Mouse (Mus musculus): Measurements from ENCODE around the gene Psmd12. TPM values are rescaled to one million over a fixed set of nuclear protein-coding genes. Genes with fewer than 3 reads are reported as not detected.

The Psmd12 gene
- polyA plus RNA-seq, 1 experiment from 2014 or later: 147 TPM

GRCm38 (mm10) chr11:107513047-107513446 lies 33.8 kb downstream of the Psmd12 start:
- no peak for ATAC-seq (ENCODE audit: insufficient number of reproducible peaks, insufficient read depth, low FRiP score, low read depth)
- Histone ChIP-seq H3K4me2 (ENCODE audit: low read length) (no peak overlapping the region), H3K27me3 (ENCODE audit: control insufficient read depth, insufficient read depth, low read length) (no peaks in the 10 kb centered on the region), H3K36me3 (ENCODE audit: control insufficient read depth, insufficient read depth, low read length) (no peaks in the 10 kb centered on the region), H3K9ac (ENCODE audit: low read length) (no peak overlapping the region), H3K4me3 (ENCODE audit: control insufficient read depth in 1 of 2, insufficient read depth in 1 of 2, low read depth in 1 of 2, low read length in 2 of 2) (no peak overlapping the region), H3K27ac (replicated peaks in 1 of 2; ENCODE audit: control insufficient read depth in 1 of 2, insufficient read depth in 1 of 2, low read depth in 2 of 2, low read length in 2 of 2) (no peak overlapping the region), H3K9me3 (ENCODE audit: control insufficient read depth, low read length) (no peaks in the 10 kb centered on the region), H3K4me1 (ENCODE audit: control insufficient read depth in 2 of 2, insufficient read depth in 2 of 2, low read length in 2 of 2) (peaks cover 11 to 13% of the 10 kb centered on the region in 2 experiments; a peak in 3 of 4 replicates)
- WGBS: 55% methylated on average over 10 of the region's 10 CpGs

DNA sequence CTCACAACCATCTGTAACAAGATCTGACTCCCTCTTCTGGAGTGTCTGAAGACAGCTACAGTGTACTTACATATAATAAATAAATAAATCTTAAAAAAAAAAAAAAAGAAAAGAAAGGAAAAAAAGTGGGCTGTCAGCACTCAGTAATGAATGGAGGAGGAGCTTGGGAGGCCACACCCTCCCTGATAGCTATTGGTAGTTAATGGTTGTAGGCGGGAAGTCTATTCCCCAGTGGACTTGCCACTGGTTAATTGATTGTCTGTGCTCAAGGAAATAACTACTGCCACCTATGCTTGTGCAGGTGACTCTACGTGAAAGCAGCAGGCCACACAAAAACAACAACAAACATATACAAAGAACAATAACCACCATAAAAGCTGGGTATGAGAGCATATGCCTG lies 37.1 kb downstream of the Psmd12 start:
- no peaks in the 10 kb centered on the region for H3K9me3 ChIP-seq (ENCODE audit: control insufficient read depth, low read length)
- H3K36me3 ChIP-seq (ENCODE audit: control insufficient read depth, insufficient read depth, low read length): no peaks in the 10 kb centered on the region
- H3K4me1 ChIP-seq (ENCODE audit: control insufficient read depth in 2 of 2, insufficient read depth in 2 of 2, low read length in 2 of 2): peaks cover 3 to 7% of the 10 kb centered on the region in 2 experiments; a peak in 2 of 4 replicates
- ATAC-seq (ENCODE audit: insufficient number of reproducible peaks, insufficient read depth, low FRiP score, low read depth): no peak
- H3K4me2 ChIP-seq (ENCODE audit: low read length): no peak overlapping the region
- no peak overlapping the region for H3K27ac ChIP-seq (replicated peaks in 1 of 2; ENCODE audit: control insufficient read depth in 1 of 2, insufficient read depth in 1 of 2, low read depth in 2 of 2, low read length in 2 of 2)
- H3K4me3 ChIP-seq (ENCODE audit: control insufficient read depth in 1 of 2, insufficient read depth in 1 of 2, low read depth in 1 of 2, low read length in 2 of 2): no peak overlapping the region
- no peak overlapping the region for H3K9ac ChIP-seq (ENCODE audit: low read length)
- H3K27me3 ChIP-seq (ENCODE audit: control insufficient read depth, insufficient read depth, low read length): no peaks in the 10 kb centered on the region
- 96% methylated on average over 2 of the region's 2 CpGs for WGBS

DNA sequence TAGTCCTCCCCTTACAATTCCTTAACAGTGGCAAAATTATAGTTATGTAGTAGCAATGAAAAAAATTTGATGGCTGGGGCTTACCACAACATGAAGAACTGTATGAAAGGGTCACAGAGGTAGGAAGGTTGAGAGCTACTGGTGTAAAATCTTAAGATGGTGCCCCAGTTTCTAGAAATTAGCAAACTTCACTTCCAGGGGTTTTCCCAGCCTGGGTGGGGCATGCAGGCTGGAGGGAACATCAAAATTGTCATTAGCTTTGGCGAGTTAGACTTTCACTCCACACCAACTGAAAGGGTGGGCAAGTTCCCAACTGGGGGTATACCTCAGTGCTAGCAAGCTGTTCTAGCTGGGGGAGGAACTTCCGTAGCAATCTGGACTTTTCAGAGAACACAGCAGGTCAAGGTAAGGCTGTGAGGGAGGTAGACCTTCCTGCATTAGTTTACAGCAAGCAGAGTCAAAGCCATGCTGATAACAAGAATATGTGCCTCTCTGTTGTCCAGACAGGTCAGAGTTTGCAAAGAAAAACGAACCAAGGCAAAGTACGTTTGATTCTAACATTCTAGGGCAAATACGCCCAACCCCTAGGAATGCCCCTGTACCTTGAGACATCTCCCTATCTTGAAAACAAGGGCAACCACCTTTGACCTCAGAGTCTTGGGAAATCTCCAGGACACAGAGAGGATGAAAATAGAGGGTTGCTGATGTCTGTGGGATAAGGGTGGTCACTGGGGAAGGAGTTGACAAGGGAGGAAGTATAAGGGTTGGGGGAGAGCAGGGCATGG lies 39.6 kb downstream of the Psmd12 start:
- H3K27me3 ChIP-seq (ENCODE audit: control insufficient read depth, insufficient read depth, low read length): no peaks in the 10 kb centered on the region
- no peak overlapping the region for H3K4me3 ChIP-seq (ENCODE audit: control insufficient read depth in 1 of 2, insufficient read depth in 1 of 2, low read depth in 1 of 2, low read length in 2 of 2)
- no peaks in the 10 kb centered on the region for H3K9me3 ChIP-seq (ENCODE audit: control insufficient read depth, low read length)
- H3K4me1 ChIP-seq (ENCODE audit: control insufficient read depth in 2 of 2, insufficient read depth in 2 of 2, low read length in 2 of 2): no peaks in the 10 kb centered on the region
- H3K9ac ChIP-seq (ENCODE audit: low read length): no peak overlapping the region
- no peak overlapping the region for H3K27ac ChIP-seq (replicated peaks in 1 of 2; ENCODE audit: control insufficient read depth in 1 of 2, insufficient read depth in 1 of 2, low read depth in 2 of 2, low read length in 2 of 2)
- ATAC-seq (ENCODE audit: insufficient number of reproducible peaks, insufficient read depth, low FRiP score, low read depth): no peak
- H3K36me3 ChIP-seq (ENCODE audit: control insufficient read depth, insufficient read depth, low read length): no peaks in the 10 kb centered on the region
- no peak overlapping the region for H3K4me2 ChIP-seq (ENCODE audit: low read length)
- 71% methylated on average over 5 of the region's 5 CpGs for WGBS

DNA sequence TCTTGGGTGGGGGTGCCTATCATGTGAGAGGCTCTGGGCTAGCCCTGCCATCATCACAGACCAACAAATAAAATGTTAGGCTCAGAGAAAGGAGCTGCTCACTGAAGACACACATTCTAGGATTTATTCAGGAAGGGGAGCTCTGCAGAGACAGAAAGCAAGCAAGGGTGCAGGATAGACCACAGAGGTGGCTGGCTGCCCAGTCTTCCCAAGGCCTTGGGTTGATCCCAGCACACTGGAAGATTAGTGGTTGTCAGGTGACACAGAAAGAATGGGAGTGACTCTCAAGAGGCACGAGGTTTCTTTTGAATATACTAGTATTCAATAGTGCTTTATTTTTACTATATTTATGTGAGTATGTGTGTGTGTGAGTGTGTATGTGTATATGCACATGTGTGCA lies 41.9 kb downstream of the Psmd12 start:
- H3K4me3 ChIP-seq (ENCODE audit: control insufficient read depth in 1 of 2, insufficient read depth in 1 of 2, low read depth in 1 of 2, low read length in 2 of 2): no peak overlapping the region
- 65% methylated on average over 1 of the region's 1 CpGs for WGBS
- no peaks in the 10 kb centered on the region for H3K27me3 ChIP-seq (ENCODE audit: control insufficient read depth, insufficient read depth, low read length)
- no peak for ATAC-seq (ENCODE audit: insufficient number of reproducible peaks, insufficient read depth, low FRiP score, low read depth)
- H3K4me1 ChIP-seq (ENCODE audit: control insufficient read depth in 2 of 2, insufficient read depth in 2 of 2, low read length in 2 of 2): no peaks in the 10 kb centered on the region
- H3K9ac ChIP-seq (ENCODE audit: low read length): no peak overlapping the region
- no peak overlapping the region for H3K27ac ChIP-seq (replicated peaks in 1 of 2; ENCODE audit: control insufficient read depth in 1 of 2, insufficient read depth in 1 of 2, low read depth in 2 of 2, low read length in 2 of 2)
- no peak overlapping the region for H3K4me2 ChIP-seq (ENCODE audit: low read length)
- H3K36me3 ChIP-seq (ENCODE audit: control insufficient read depth, insufficient read depth, low read length): no peaks in the 10 kb centered on the region
- no peaks in the 10 kb centered on the region for H3K9me3 ChIP-seq (ENCODE audit: control insufficient read depth, low read length)

GRCm38 (mm10) chr11:107524966-107525365 lies 45.7 kb downstream of the Psmd12 start:
- Histone ChIP-seq H3K4me3 (ENCODE audit: control insufficient read depth in 1 of 2, insufficient read depth in 1 of 2, low read depth in 1 of 2, low read length in 2 of 2) (no peak overlapping the region), H3K4me1 (ENCODE audit: control insufficient read depth in 2 of 2, insufficient read depth in 2 of 2, low read length in 2 of 2) (peaks cover 0 to 3% of the 10 kb centered on the region in 2 experiments; a peak in 1 of 4 replicates), H3K4me2 (ENCODE audit: low read length) (no peak overlapping the region), H3K27ac (replicated peaks in 1 of 2; ENCODE audit: control insufficient read depth in 1 of 2, insufficient read depth in 1 of 2, low read depth in 2 of 2, low read length in 2 of 2) (no peak overlapping the region), H3K9ac (ENCODE audit: low read length) (no peak overlapping the region), H3K9me3 (ENCODE audit: control insufficient read depth, low read length) (no peaks in the 10 kb centered on the region), H3K27me3 (ENCODE audit: control insufficient read depth, insufficient read depth, low read length) (no peaks in the 10 kb centered on the region), H3K36me3 (ENCODE audit: control insufficient read depth, insufficient read depth, low read length) (no peaks in the 10 kb centered on the region)
- no peak for ATAC-seq (ENCODE audit: insufficient number of reproducible peaks, insufficient read depth, low FRiP score, low read depth)
- 81% methylated on average over 1 of the region's 1 CpGs for WGBS

GRCm38 (mm10) chr11:107527632-107528031 lies 48.3 kb downstream of the Psmd12 start:
- Histone ChIP-seq H3K4me3 (ENCODE audit: control insufficient read depth in 1 of 2, insufficient read depth in 1 of 2, low read depth in 1 of 2, low read length in 2 of 2) (no peak overlapping the region), H3K27ac (replicated peaks in 1 of 2; ENCODE audit: control insufficient read depth in 1 of 2, insufficient read depth in 1 of 2, low read depth in 2 of 2, low read length in 2 of 2) (no peak overlapping the region; a peak in 1 of 4 replicates), H3K4me2 (ENCODE audit: low read length) (no peak overlapping the region), H3K9ac (ENCODE audit: low read length) (no peak overlapping the region), H3K9me3 (ENCODE audit: control insufficient read depth, low read length) (no peaks in the 10 kb centered on the region), H3K27me3 (ENCODE audit: control insufficient read depth, insufficient read depth, low read length) (no peaks in the 10 kb centered on the region), H3K36me3 (ENCODE audit: control insufficient read depth, insufficient read depth, low read length) (no peaks in the 10 kb centered on the region), H3K4me1 (ENCODE audit: control insufficient read depth in 2 of 2, insufficient read depth in 2 of 2, low read length in 2 of 2) (peaks cover 0 to 3% of the 10 kb centered on the region in 2 experiments; a peak in 1 of 4 replicates)
- WGBS: 63% methylated on average over 3 of the region's 3 CpGs
- ATAC-seq (ENCODE audit: insufficient number of reproducible peaks, insufficient read depth, low FRiP score, low read depth): no peak

DNA sequence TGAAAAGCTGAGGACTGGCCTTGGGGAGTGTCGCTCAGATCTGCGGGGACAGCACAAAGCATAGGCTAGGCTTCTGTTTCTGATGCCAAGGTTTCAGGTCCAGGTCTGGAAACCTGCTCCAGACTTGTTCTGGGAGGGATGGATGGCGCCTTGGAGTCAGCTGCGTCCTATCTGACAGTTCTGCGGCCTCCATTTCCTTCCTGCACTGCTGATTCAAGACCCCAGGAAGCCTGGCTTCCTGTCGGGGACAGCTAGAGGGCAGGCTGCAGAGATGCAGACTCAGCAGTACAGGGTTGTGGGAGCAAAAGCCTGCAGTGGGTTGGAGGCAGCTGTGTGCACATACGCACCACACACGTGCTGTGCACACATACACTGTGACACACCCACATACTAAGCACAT lies 50.0 kb downstream of the Psmd12 start:
- Histone ChIP-seq H3K36me3 (ENCODE audit: control insufficient read depth, insufficient read depth, low read length) (no peaks in the 10 kb centered on the region), H3K27me3 (ENCODE audit: control insufficient read depth, insufficient read depth, low read length) (no peaks in the 10 kb centered on the region), H3K4me1 (ENCODE audit: control insufficient read depth in 2 of 2, insufficient read depth in 2 of 2, low read length in 2 of 2) (peaks cover 0 to 3% of the 10 kb centered on the region in 2 experiments; a peak in 1 of 4 replicates), H3K9me3 (ENCODE audit: control insufficient read depth, low read length) (no peaks in the 10 kb centered on the region), H3K9ac (ENCODE audit: low read length) (no peak overlapping the region), H3K4me2 (ENCODE audit: low read length) (no peak overlapping the region), H3K27ac (replicated peaks in 1 of 2; ENCODE audit: control insufficient read depth in 1 of 2, insufficient read depth in 1 of 2, low read depth in 2 of 2, low read length in 2 of 2) (peak overlapping the region; percentile 72 to 78), H3K4me3 (ENCODE audit: control insufficient read depth in 1 of 2, insufficient read depth in 1 of 2, low read depth in 1 of 2, low read length in 2 of 2) (no peak overlapping the region)
- 32% methylated on average over 8 of the region's 8 CpGs for WGBS
- ATAC-seq (ENCODE audit: insufficient number of reproducible peaks, insufficient read depth, low FRiP score, low read depth): peak; percentile 73; the same call in 1 of the 2 replicates
